Mouse (Mus musculus): Measurements from ENCODE around the gene Nuak2.

Nuak2 gene

DNA sequence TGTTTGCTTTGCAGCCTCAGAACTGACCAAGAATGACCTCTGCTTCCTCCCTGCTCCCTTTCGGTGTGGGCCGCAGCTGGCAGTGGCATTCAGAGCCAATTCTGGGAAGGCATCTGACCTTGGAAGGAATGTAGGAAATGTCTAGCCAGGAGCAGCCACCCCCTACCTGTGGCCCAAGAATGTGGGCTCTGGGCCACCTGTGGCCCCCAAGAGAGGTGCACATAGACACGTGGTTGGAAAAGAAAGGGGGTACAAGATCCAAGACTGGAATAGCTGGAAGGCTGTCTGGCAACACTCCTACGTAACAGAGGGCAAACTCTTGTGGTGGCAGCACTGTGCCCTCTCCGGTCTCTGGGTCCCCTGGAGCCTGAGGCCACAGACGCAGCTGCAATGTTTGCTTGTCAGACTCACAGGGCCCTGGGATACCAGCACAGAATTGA, 39.3 kb downstream of the Nuak2 start:
- DNase-seq = peak in 1 of 2 experiments; percentile 37

DNA sequence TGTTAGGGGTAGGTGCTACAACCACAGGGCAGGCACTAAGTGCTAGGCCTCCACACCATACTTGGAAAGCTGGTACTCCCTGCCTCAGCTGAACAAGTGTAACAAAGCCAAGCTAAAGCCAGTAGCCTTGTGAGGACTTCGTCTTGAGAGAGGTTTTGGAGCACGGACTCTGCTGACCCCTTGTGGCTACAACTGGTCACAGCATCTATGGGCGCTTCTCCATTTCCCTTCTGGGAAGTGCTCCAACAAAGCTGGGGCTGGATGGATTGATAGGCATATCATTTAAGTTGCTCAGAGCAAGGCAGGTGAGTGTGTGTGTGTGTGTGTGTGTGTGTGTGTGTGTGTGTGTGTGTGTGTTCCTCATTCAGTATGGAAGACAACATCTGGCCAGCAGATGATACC, 39.9 kb downstream of the Nuak2 start:
- peak; percentile 92 to 95 for DNase-seq

DNA sequence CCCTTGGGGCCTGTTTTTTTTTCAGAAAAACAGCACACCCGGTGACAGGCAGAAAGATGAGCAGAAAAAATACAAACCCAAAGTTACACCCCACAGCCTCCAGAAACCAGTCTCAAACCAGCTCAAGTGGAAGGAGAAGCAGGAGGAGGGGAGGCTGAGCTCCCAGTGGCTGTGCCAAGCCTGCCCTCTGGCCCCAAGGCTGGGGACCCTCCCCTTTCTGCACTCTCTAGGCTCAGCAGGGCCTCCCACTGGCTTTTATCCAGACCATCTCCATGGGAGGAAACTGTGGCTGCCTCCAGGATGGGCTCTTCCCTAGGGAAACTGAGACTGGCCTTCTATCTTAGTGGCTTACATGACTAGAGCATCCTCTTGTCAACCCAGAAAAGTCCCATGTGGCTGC, 40.9 kb downstream of the Nuak2 start:
- DNase-seq = no peak

DNA sequence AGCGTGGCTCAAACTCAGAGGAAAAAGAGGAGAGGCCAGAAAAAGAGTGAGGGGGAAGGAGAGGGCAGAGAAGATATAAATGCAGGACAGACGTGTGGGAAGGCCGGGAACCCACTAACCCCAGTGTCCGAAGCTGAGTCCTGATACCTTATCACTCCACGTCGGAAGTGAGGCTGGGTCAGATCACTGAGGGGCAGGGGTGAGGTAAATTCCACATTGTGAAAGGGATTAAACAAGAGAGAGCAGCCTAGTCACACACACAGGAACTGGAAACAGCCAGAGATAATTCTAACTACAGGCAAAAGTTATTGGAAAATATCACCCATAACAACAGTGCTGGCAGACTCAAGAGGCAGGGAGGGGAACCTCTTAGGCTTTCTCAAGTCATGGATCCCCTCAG, 46.0 kb downstream of the Nuak2 start:
- DNase-seq = no peak

DNA sequence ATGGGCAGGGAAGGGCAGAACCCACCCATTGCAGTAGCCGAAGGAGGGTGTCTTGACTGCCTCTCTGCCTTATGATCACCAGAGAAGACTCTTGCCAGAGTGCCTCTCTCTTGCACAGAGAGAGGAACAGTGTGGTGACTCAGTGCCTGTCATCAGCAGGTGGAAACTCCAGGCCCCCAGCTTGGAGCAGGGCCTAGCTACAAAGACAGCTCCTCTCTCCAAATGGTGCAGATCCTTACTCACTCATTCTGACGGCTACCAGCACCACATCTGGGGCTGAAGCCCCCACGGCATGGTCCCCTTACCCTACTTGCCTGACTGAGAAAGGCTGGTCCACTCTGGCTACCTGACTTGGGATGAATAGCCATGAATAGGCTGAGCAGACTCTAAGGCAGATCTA, 48.5 kb downstream of the Nuak2 start:
- no peak for DNase-seq

DNA sequence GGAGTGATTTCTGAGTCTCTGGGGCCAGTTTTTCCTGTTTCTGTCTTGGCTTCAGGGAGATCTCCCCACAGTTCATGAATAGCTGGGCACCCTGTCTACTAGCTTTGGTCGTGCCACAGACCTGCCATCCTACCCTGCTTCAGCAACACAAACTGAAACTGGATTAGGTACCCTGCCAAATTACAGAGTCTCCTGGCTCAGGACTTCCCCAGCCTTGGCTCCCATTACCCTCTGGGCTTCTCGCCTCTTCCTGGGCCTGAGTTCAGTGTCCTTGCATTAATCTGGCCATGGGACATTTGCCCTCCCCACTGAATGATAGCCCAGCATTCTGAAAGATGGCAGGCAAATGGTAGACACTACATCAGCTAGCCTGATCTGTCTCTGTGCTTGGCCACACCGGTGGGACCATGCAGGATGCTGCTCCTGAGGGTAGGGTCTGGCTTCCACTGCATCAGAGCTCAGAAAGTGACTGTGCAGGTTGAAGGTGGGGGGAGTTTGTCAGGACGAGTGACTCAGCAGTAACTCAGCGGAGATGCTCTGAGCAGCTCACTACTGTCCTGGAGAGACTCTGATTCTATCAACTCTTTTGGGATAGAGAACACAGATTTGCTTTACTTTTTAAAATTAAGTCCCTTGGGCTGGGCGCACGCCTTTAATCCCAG, 49.1 kb downstream of the Nuak2 start:
- DNase-seq = peak; percentile 66 to 84

DNA sequence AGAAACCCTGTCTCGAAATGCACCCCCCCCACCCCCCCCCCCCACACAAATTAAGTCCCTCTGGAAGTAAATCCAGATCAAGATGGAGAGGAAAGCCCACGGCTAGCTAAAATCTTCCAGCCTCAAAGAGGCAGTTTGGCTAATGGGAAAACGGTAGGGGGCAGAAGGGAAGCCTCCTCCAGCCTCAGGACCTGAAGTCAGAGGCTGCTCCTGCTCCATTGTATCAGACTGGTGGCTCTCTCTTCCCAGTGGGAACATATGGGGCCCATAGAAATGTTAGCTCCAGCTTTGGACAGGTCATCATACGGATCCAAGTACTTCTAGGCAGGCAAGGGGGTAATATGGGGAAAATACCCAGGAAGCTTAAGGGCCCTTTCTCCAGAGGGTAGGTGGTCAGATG, 49.7 kb downstream of the Nuak2 start:
- DNase-seq = no peak

DNA sequence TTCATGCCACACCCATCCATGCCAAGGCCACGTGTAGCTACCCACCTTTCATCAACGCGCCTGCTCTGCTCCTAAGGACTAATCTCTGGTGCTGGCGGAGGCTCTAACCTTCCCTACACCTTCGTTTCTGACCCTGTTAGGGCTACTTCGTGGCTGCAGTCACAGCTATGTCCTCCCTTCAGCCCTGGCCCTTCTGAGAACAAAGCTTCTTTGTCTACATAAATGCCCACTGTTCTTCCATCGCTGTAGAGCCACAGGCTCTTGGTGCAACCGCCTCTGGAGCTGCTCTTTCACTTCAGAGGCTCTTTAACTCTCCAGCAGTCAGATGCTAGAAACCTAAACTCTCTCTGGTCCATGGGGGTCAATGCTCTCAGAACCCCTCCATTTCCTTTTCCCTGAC, 50.3 kb downstream of the Nuak2 start:
- no peak for DNase-seq

DNA sequence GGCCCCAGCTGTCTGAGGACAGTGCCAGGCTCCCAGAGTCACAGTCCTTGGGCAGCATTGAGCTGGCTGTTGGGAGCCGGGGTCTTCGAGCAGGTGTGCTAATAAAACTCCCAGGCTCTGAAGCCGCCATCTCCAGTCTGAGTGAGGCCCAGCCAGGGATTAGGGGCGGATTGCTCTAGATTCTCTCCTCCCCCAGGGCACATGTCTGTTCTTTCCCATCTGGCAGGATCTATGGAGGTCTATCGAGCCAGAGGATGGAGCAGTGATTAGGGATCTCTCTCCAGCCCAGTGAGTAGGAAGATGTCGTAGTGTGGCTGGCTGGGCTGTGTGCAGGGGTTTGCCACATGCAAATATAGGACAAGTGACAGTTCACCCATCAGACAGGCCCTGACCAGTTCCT, 51.0 kb downstream of the Nuak2 start:
- no peak for DNase-seq

DNA sequence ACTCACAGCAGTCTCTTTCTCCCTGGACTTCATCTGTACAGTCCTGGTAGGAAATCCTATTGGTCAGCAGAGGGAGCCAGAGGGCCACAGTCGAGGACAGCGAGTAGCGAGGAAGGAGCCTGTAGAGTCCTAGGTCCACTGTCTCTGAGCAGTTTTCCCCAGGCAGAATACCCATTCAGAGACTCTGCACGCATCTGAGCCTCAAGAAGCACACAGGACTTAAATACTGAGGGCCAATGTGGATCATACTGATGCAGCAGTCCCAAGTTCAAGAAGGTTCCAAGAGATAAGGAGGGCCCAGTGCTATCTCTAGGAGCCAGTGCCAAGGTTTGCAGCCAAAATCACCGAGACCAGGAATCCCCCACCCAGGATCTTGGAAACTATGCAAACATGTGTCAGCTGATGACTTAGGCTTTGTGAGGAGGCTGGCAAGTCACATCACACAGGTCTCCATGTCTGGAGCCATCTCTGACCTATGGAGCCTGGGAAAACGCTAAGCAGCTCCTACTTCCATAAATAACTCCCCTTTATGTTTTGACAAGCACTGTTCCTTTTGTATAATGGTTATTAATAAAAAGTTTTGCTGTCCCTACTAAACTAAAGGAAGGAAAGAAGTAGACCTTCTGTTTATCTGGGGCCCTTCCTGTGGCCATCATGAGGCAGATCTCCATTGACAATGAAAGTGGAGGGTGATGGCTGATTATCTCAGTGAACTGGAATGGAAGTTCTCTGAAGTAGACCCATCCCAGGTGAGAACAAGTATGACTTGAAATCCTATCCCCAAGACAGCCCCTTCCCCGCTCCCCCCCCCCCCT, 52.0 kb downstream of the Nuak2 start:
- peak; percentile 93 to 94 for DNase-seq

DNA sequence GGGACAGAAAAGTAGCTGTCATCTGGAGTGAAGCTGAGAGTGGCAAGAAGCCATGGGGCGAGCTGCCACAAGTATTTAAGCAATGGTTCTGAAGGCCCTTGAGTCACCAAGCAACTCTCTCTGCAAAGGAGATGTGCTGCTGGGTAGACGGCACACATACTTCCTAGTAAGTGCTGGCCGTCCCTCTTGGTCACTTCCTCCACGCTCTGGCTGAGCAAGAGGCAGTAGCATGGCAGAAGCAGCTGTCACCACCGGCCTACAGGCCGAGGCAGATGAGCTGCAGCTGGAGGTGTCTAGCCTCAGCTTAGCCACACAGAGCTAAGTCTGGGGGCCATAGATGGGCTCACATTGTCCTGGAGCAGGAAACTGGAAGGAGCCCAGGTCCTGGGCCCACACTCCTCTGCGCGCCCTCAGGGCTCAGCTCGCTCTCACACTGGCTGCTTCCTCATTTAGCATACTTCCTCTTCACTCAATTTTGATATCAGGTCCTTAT, 54.8 kb downstream of the Nuak2 start:
- DNase-seq = no peak

DNA sequence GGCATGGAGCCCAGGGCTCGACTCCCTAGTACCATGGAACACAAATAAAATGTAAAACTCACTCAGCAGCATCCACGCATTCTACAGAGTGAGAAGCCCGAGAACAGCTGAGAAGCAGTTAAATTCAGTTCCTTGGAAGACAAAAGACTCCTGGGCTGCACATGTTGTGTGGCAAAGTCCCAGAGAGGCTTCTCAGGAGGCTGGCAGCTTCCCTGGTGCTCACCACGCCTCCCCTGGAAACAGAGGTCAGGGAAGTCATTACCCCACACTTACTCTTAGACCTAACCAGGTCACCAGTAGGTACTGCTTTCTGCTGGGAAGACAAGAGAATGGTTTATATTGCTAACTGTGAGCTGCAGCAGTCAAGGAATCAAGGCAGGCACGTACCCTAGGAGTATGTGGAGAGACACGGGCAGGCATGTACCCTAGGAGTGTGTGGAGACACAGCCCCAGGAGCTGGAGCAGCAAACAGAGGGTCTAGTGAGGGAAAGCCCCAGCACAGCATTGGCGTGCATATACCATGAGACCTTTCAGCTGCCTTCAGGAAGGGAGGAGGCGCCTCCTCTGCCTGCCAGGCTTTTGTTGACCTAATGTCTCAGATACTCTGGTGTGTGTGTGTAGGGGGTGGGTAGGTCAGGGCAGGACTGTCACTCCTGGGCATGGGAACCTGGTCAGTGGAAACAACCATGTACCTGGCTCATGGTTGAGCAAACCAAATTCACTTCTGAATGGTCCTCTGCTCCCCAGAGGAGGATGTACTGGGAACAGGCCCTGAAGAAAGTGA, 55.6 kb downstream of the Nuak2 start:
- DNase-seq = no peak

DNA sequence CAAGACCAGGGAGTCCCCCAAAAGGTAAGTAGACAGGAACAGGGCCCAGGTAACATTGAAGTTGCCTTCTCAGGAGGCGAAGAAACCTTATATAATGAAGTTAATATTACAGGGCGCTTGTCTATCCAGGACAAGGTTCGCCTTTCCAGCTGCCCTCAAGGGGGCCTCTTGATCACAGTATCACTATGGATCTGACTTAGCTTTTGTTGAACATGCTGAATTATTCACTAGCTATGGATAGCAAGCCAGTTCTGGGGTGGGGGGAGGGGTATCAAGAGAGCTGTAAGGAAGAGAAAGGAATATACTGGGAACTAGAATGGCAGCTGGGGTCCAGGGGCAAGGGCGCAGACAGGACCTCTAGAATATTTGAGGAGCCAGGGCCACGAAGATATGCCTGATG, 56.4 kb downstream of the Nuak2 start:
- no peak for DNase-seq

DNA sequence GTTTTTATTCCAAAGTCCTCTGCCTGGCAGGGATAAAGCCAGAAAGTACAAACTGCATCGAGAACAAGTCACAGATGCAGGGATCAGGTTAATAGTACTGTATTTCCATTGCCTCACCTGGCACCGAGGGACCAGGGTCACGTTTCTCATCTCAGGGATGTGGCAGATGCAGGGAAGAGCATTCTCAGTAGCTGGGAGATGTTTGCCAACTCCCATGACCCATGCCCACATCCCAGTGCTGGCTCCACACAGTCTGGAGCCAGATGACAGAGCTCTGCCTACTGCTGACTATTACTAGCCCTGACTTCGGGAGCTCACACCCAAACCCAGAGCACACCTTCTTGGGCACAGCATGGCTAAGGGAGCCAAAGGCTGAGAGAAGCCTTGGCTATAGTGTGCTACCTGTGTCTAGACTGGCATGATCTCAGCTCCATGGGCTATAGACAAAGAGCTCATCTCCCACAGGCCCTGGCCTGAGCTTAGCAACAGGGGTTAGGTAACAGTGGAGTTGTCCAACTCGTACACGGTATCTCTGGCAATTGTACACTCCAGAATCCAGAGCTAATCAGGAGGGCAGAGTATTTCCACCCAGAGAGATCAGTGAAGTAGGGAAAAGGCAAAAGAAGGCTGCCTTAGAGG, 57.1 kb downstream of the Nuak2 start:
- no peak for DNase-seq

DNA sequence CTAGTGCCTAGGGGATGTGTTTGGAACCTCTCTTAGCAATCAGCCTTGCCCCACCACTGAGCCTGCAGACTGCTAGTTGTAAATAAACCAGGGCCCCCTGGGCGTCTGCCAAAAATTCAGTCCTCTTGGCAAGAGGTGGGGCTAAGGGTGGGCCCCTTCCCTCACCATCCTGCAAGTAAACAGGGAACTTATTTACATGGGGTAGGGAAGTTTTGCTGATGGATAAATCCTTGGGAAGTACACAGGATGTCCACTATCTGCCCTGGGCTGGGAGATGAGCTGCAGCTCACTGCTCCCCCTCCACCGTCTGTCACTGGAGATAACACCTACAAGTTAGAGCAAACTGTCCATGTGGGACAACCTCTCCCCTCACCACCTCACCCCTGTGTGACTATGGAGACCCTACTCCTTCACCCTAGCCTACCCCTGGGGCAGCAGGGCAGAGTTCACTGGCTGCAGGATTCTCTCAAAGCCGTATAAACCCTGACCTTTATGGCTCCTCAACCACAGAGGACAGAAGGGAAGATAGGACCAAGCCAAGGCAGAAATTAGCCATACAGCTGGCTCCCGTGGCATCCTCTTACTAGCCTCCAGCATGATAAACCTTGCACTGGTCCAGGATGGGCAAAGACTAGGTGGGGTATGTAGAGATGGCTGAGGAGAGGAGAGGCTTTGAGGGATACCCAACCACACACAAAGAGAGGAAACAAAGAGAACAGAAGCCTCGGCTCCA, 58.4 kb downstream of the Nuak2 start:
- peak in 1 of 2 experiments; percentile 62 for DNase-seq

DNA sequence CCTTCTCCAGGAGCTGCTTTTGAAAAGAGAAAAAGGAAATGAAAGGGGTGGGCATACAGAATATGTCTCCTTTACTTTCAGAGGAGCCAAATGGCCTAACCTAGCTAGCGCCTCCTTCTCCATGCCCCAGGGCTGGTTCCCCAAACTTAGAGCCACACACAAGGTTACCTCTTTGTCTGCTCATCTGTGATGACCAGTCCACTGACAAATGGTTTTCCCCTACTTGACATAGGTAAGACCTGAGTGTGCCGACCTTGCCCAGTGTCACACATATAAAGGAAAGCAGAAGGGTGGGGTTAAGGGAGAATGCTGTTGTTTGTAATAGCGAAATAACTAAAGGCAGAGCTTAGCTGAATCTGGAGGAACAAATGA, 58.9 kb downstream of the Nuak2 start:
- DNase-seq = no peak

DNA sequence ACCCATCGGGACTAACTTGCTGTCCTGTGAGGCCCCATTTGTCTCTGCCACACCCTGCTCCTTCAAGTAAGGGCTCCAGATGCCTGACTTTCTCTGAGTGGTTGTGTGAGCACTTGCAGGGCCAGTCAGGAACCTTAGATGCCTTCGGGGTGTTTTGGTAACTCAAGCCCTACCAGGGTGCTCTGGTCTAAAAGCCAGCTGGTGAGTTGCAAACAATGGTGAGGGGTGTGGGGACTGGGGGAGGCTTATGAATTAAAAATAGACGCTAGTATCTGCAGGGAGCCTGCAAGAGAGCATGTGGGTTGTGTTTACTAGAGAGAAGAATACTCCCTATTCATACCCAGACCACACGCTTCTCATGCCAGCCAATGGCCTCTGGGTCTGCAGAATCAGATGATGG, 59.3 kb downstream of the Nuak2 start:
- no peak for DNase-seq

DNA sequence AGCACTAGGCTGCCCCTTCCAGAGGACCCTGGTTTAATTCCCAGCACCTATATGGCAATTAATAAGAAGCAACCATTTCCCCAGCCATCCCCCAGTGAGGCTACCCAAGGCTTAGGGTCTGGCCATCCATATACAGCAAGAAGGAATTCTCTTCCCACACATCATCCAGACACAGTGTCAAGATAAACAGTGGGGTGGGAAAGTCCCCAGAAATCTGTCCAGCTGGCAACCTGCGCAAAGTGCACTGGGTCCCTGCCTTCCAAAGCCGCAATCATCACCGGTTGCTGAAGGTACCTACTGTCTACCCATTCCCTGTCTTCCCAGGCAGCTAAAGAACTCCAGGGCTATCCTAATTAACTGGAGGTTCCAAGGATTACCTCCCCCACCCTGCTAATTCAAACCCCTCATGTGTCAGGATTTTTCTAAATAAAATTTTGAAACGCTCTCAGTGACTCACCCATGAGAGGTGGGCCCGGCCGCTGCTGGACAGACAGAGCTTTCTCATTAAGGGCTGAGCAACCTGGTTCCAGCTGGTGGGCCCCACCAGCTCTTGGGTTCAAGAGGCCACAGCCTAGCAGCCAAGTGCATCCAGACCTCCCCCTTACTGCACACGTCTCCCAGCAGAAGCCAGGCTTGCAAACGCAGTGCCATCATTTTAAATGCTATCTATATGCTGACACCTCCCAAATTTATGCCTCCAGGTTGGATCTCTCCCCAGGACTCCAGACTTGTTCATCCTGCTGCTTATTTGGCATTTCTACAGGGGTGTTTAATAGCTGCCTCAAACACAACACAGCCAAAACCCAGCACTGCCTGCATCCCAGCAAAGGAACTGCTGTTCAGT, 60.5 kb downstream of the Nuak2 start:
- DNase-seq = no peak

DNA sequence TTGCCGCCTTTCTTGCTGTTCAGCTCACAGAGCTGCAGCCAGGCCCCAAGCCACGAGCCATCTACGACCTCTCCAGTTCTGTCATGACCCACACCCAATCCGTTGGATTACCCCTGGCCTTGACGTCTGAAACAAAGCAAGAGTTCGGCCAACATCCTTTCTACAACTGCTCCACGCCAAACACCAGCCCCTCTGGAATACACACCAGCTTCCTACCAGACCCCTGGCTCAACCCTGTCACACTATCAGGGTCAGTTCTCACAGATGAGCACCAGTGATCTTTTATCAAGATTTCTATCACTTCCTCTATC, 61.1 kb downstream of the Nuak2 start:
- no peak for DNase-seq

DNA sequence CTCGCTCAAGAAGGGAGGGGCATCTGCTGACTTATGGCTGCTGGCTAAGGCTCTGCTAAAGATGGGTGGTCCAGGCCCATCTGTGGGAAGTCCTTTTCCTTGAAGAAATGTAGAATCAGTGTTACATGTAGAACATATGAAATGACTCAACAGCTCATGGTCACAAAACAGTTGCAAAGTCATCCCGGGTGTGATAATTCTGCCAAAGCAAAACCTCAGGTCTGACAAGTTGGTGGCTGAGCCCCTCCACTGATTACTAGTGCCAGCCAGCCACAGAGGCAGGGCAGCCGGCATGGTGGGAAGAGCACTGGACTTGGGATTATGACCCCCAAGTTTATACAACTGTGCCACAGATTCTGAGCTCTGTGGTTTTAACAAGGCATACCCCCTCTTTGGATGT, 61.9 kb downstream of the Nuak2 start:
- no peak for DNase-seq

DNA sequence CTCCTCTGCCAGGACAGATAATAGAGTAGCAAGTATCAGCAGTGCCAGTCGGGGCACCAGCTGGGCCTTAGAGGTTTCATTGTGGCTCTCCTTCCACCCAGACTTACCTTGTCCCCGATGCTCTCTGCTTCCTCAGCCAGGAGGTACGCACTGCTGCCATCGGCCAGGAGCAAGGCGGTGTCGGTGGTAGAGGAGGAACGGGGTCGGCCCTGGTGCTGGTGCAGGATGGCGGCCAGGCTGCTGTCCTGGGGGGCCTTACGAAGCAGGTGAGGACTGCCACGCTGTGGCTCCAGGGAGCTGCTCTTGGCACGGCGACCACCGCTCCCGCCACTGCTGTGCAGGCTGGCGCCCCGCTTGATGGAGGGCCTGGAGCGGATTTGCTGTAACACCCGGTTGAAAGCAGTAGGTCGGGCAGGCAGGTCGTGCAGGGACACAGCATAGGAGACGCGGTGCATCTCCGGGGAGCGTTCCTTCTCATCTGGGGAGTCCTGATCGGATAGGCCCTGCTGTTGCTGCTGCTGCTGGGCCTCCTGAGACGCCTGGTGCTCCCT, 64.7 kb downstream of the Nuak2 start:
- peak in 1 of 2 experiments; percentile 48 for DNase-seq

Data from cerebellum, postnatal 14 days (tissue).